Mouse (Mus musculus): ENCODE measurements around the gene Scgb1b3. TPM values are rescaled to one million over a fixed set of nuclear protein-coding genes. Genes with fewer than 3 reads are reported as not detected.

Gene Scgb1b3
- polyA plus RNA-seq (2015; fragmentation: Nextera tagmentation; extraction: Ambion mirVana) = not detected in 2 replicates

- H3K4me2 ChIP-seq = no peak within 1 kb of the TSS
- no peaks in the 10 kb centered on the region for H3K4me1 ChIP-seq (replicated peaks)
- no peaks in the 10 kb centered on the region for H3K36me3 ChIP-seq
- H3K27ac ChIP-seq (replicated peaks) = no peak within 1 kb of the TSS
- peaks cover 51% of the 10 kb centered on the region for H3K9me3 ChIP-seq
- no peak within 1 kb of the TSS for H3K9ac ChIP-seq
- ATAC-seq (ENCODE audit: low read depth) = no peak
- H3K4me3 ChIP-seq = no peak within 1 kb of the TSS
- WGBS = 85% methylated on average over 3 of the region's 3 CpGs
- no peaks in the 10 kb centered on the region for H3K27me3 ChIP-seq
Measured at GRCm38 (mm10) chr7:31375292-31375691, at the start of gene Scgb1b3. Gene Scgb1b3 (plus strand): TSS chr7:31375592.

- Histone ChIP-seq H3K9ac (no peak within 1 kb of the TSS), H3K36me3 (no peaks in the 10 kb centered on the region), H3K4me3 (no peak within 1 kb of the TSS), H3K9me3 (peaks cover 52% of the 10 kb centered on the region), H3K27me3 (no peaks in the 10 kb centered on the region), H3K27ac (replicated peaks) (no peak within 1 kb of the TSS), H3K4me2 (no peak within 1 kb of the TSS), H3K4me1 (replicated peaks) (no peaks in the 10 kb centered on the region)
- no peak for ATAC-seq (ENCODE audit: low read depth)
- 71% methylated on average over 4 of the region's 4 CpGs for WGBS
Measured at GRCm38 (mm10) chr7:31362022-31362560, 13.3 kb upstream of the Scgb1b3 start, which contains the start of gene Scgb2b3. Gene Scgb2b3 (minus strand): TSS chr7:31362072.

Other genes starting within 250 kb of the Scgb1b3 start
- gene Scn1b, start 248.6 kb upstream of the Scgb1b3 start, polyA plus RNA-seq (2015; fragmentation: Nextera tagmentation; extraction: Ambion mirVana) = 5.1 and 6.8 TPM in 2 replicates
- 206 and 212 TPM in 2 replicates for gene Gramd1a, start 219.7 kb upstream of the Scgb1b3 start, polyA plus RNA-seq (2015; fragmentation: Nextera tagmentation; extraction: Ambion mirVana)
- gene Scgb2b2, start 85.1 kb upstream of the Scgb1b3 start, polyA plus RNA-seq (2015; fragmentation: Nextera tagmentation; extraction: Ambion mirVana) = not detected in 2 replicates
- gene Scgb1b2, start 83.8 kb upstream of the Scgb1b3 start, polyA plus RNA-seq (2015; fragmentation: Nextera tagmentation; extraction: Ambion mirVana) = not detected in 2 replicates
- gene Scgb2b3, start 13.5 kb upstream of the Scgb1b3 start, polyA plus RNA-seq (2015; fragmentation: Nextera tagmentation; extraction: Ambion mirVana) = not detected in 2 replicates